Mouse (Mus musculus) hindbrain, embryonic 13.5 days (tissue): ENCODE measurements around the gene Sparc. TPM values are rescaled to one million over a fixed set of nuclear protein-coding genes. Genes with fewer than 3 reads are reported as not detected.
A peak's percentile ranks its signal among the peaks of the same experiment; 100 is the strongest.
"Not testable (repeated sequence)": the region's sequence is repeated elsewhere in the genome, so short reads cannot be mapped to it uniquely, and the experiment has no call there.

Experiments
- ATAC-seq: fragments of 200-750 bp; cut with Nextera tagmentation; 2 replicates; pipeline ENCODE4 v1.8.0; 2017; ENCODE audit warnings: moderate TSS enrichment; ENCODE audit not compliant: low FRiP score
- H3K27ac ChIP-seq: fragments of 300-500 bp; sonication (generic); 2 replicates; pipeline ENCODE4 v1.5.1; 2015; ENCODE audit warnings: inconsistent platforms, mild to moderate bottlenecking, moderate library complexity
- H3K27me3 ChIP-seq: fragments of 300-500 bp; sonication (generic); 2 replicates; pipeline ENCODE4 v1.6.1; 2015; ENCODE audit warnings: mild to moderate bottlenecking, inconsistent platforms
- H3K36me3 ChIP-seq: fragments of 300-500 bp; sonication (generic); 2 replicates; pipeline ENCODE4 v1.6.1; 2015; ENCODE audit warnings: mild to moderate bottlenecking, inconsistent platforms
- H3K4me1 ChIP-seq: fragments of 300-500 bp; sonication (generic); replicated peaks from 2 replicates; pipeline ENCODE4 v1.6.1; 2015; ENCODE audit warnings: inconsistent platforms
- H3K4me2 ChIP-seq: fragments of 300-500 bp; sonication (generic); 2 replicates; pipeline ENCODE4 v1.6.1; 2015; ENCODE audit warnings: inconsistent platforms, mild to moderate bottlenecking, moderate library complexity
- H3K4me3 ChIP-seq: fragments of 300-500 bp; sonication (generic); 2 replicates; pipeline ENCODE4 v1.5.1; 2015; ENCODE audit warnings: mild to moderate bottlenecking, inconsistent platforms
- H3K9ac ChIP-seq: fragments of 300-500 bp; sonication (generic); 2 replicates; pipeline ENCODE4 v1.6.1; 2015; ENCODE audit warnings: mild to moderate bottlenecking, inconsistent platforms
- H3K9me3 ChIP-seq: fragments of 300-500 bp; sonication (generic); 2 replicates; pipeline ENCODE4 v1.6.1; 2016; ENCODE audit warnings: inconsistent platforms
- WGBS: fragments of 180-500 bp; shearing (Covaris S2); methylation state at CpG from one replicate; pipeline ENCODE4 v1.1.7; 2015; 5-methylcytosine and 5-hydroxymethylcytosine counted together
- polyA plus RNA-seq: library from polyadenylated mRNA; unstranded; fragments of >200 nt; fragmentation: Nextera tagmentation; extraction: Ambion mirVana; gene quantifications from 2 replicates; pipeline ENCODE4 v1.2.1, GENCODE M21; 2015

Sparc gene
- polyA plus RNA-seq, 1 experiment from 2014 or later: 581 TPM

GRCm38 (mm10) chr11:55429973-55430372 is 7.0 kb upstream of the Sparc start:
- no peak overlapping the region for H3K27ac ChIP-seq
- no peaks in the 10 kb centered on the region for H3K27me3 ChIP-seq
- H3K9me3 ChIP-seq: no peaks in the 10 kb centered on the region
- ATAC-seq: no peak
- no peak overlapping the region for H3K4me2 ChIP-seq
- WGBS: 87% methylated on average over 2 of the region's 2 CpGs
- no peaks in the 10 kb centered on the region for H3K36me3 ChIP-seq
- no peak overlapping the region for H3K9ac ChIP-seq
- H3K4me3 ChIP-seq: no peak overlapping the region
- H3K4me1 ChIP-seq: peaks cover 14% of the 10 kb centered on the region

GRCm38 (mm10) chr11:55428186-55429012 is 5.4 kb upstream of the Sparc start:
- Histone ChIP-seq H3K9ac (no peak overlapping the region), H3K4me1 (peaks cover 29% of the 10 kb centered on the region), H3K27me3 (no peaks in the 10 kb centered on the region), H3K4me3 (no peak overlapping the region), H3K27ac (peak overlapping the region; percentile 63), H3K36me3 (no peaks in the 10 kb centered on the region), H3K4me2 (0 out of 2 replicates have a peak overlapping the region, but pooled peaks have one; percentile 15), H3K9me3 (no peaks in the 10 kb centered on the region)
- ATAC-seq: peak; percentile 66
- 28% methylated on average over 16 of the region's 16 CpGs for whole genome bisulfite sequencing

GRCm38 (mm10) chr11:55424746-55425360 is 1.9 kb upstream of the Sparc start:
- H3K4me2 ChIP-seq: no peak overlapping the region
- ATAC-seq: no peak
- 0 out of 2 replicates have a peak overlapping the region, but pooled peaks have one; percentile 40 for H3K27ac ChIP-seq
- H3K9me3 ChIP-seq: no peaks in the 10 kb centered on the region
- 80% methylated on average over 8 of the region's 8 CpGs for WGBS
- H3K9ac ChIP-seq: no peak overlapping the region
- H3K27me3 ChIP-seq: no peaks in the 10 kb centered on the region
- H3K36me3 ChIP-seq: no peaks in the 10 kb centered on the region
- H3K4me3 ChIP-seq: no peak overlapping the region
- H3K4me1 ChIP-seq: peaks cover 42% of the 10 kb centered on the region

DNA sequence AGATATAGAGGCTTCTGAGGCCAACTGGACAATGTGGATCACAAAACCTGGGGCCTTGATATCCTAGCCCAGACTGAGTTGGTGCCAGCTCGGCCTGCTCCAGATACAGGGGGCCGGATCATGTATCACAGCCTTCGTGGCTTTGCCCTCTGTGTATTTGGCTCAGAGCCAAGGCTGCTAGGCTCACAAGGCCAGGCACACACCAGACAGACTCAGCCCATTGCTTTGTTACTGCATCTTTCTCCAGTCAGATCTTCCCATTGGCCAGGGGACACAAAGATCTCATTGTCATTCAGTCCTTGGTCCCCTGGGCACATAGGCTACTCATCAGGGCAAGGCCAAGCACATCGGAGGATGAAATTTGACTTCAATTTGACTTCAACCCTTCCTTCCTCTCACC is 773 bp upstream of the Sparc start:
- H3K4me1 ChIP-seq: peaks cover 53% of the 10 kb centered on the region
- H3K27ac ChIP-seq: peak overlapping the region; percentile 79
- H3K4me2 ChIP-seq: no peak overlapping the region
- no peaks in the 10 kb centered on the region for H3K36me3 ChIP-seq
- H3K4me3 ChIP-seq: no peak overlapping the region
- H3K27me3 ChIP-seq: no peaks in the 10 kb centered on the region
- WGBS: 8% methylated on average over 4 of the region's 4 CpGs
- H3K9ac ChIP-seq: no peak overlapping the region
- H3K9me3 ChIP-seq: no peaks in the 10 kb centered on the region
- ATAC-seq: peak; percentile 77

GRCm38 (mm10) chr11:55419678-55420307 is 3.2 kb downstream of the Sparc start:
- Histone ChIP-seq H3K4me3 (peak overlapping the region; percentile 39), H3K27ac (peak overlapping the region; percentile 83), H3K9me3 (no peaks in the 10 kb centered on the region), H3K9ac (peak overlapping the region; percentile 71), H3K36me3 (no peaks in the 10 kb centered on the region), H3K4me1 (peaks cover 51% of the 10 kb centered on the region), H3K4me2 (peak overlapping the region; percentile 53), H3K27me3 (no peaks in the 10 kb centered on the region)
- peak; percentile 77 for ATAC-seq
- 3% methylated on average over 9 of the region's 9 CpGs for WGBS

DNA sequence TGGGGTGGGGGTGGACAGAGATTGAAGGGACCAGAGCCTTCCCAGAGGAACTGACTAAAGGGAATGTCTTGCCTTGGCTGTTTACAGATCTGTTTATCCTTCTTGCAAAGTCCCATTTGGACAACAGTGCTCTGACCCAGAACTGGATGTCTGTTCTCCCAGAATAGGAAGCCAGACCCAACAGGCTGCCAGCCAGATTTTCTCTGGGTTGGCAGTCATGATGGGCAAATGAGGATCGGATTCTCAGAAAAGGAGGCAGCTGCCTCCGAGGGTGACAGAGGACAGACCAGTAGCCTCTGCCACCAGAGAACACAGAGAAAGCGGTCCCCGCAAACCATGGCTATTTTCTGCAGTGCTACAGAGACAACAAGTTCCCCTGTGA is 3.7 kb downstream of the Sparc start:
- WGBS: 4% methylated on average over 4 of the region's 4 CpGs
- Histone ChIP-seq H3K27ac (peak overlapping the region; percentile 83), H3K9me3 (no peaks in the 10 kb centered on the region), H3K4me2 (peak overlapping the region; percentile 53), H3K36me3 (no peaks in the 10 kb centered on the region), H3K27me3 (no peaks in the 10 kb centered on the region), H3K4me1 (peaks cover 46% of the 10 kb centered on the region), H3K9ac (peak overlapping the region; percentile 71), H3K4me3 (peak overlapping the region; percentile 39)
- ATAC-seq: 0 out of 2 replicates have a peak, but pooled peaks have one; percentile 14

- Histone ChIP-seq H3K27ac (peak overlapping the region; percentile 83), H3K9ac (peak overlapping the region; percentile 71), H3K27me3 (no peaks in the 10 kb centered on the region), H3K4me2 (peak overlapping the region; percentile 53), H3K36me3 (no peaks in the 10 kb centered on the region), H3K4me3 (peak overlapping the region; percentile 39), H3K9me3 (no peaks in the 10 kb centered on the region), H3K4me1 (peaks cover 40% of the 10 kb centered on the region)
- no peak for ATAC-seq
- WGBS: 19% methylated on average over 3 of the region's 3 CpGs
Observed at GRCm38 (mm10) chr11:55418704-55419061, 4.3 kb downstream of the Sparc start.

GRCm38 (mm10) chr11:55417898-55418703 is 4.9 kb downstream of the Sparc start:
- H3K36me3 ChIP-seq: no peaks in the 10 kb centered on the region
- H3K9ac ChIP-seq: peak overlapping the region; percentile 71
- H3K27ac ChIP-seq: peak overlapping the region; percentile 83
- no peaks in the 10 kb centered on the region for H3K27me3 ChIP-seq
- H3K4me1 ChIP-seq: peaks cover 36% of the 10 kb centered on the region
- H3K4me2 ChIP-seq: peak overlapping the region; percentile 53
- peak overlapping the region; percentile 39 for H3K4me3 ChIP-seq
- WGBS: 2% methylated on average over 23 of the region's 24 CpGs
- ATAC-seq: peak; percentile 73
- H3K9me3 ChIP-seq: no peaks in the 10 kb centered on the region

DNA sequence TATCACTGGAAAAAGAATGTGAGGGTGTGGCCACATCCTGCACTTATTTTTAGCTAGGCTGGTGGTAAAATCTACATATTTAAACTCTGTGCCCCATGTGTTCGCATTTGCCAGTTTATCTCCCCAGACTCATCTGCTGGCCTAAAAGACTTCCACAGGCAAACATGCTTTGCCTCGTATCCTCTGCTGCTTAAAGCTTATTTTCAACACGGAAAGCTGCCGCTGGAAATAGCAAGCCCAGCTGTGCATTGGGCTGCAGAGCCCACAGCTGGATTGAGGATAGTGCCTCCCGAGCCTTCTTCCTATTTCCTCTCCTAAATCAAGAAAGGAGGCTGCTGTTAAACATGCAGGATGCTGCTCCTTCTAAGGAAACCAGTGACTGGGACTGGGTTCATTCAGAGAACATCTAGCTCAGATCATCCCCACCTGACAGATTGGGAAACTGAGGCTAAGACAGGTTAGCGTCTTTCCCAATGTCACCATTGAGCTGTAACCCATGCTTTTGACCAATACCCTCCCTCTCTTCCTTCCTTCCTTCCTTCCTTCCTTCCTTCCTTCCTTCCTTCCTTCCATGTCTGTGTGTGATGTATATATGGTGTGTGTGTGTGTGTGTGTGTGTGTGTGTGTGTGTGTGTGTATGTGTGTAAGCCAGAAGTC is 6.2 kb downstream of the Sparc start:
- no peak for ATAC-seq
- Histone ChIP-seq H3K9me3 (no peaks in the 10 kb centered on the region), H3K9ac (no peak overlapping the region), H3K4me1 (peaks cover 31% of the 10 kb centered on the region), H3K36me3 (no peaks in the 10 kb centered on the region), H3K4me2 (peak overlapping the region; percentile 53), H3K27ac (no peak overlapping the region), H3K27me3 (no peaks in the 10 kb centered on the region), H3K4me3 (no peak overlapping the region)
- WGBS: 74% methylated on average over 6 of the region's 6 CpGs

GRCm38 (mm10) chr11:55415731-55416130 is 7.3 kb downstream of the Sparc start:
- not testable (repeated sequence) for H3K27ac ChIP-seq, H3K9me3 ChIP-seq, H3K9ac ChIP-seq, H3K4me3 ChIP-seq, H3K27me3 ChIP-seq, H3K4me2 ChIP-seq, H3K36me3 ChIP-seq, ATAC-seq
- 92% methylated on average over 6 of the region's 6 CpGs for WGBS
- H3K4me1 ChIP-seq: peaks cover 31% of the 10 kb centered on the region

DNA sequence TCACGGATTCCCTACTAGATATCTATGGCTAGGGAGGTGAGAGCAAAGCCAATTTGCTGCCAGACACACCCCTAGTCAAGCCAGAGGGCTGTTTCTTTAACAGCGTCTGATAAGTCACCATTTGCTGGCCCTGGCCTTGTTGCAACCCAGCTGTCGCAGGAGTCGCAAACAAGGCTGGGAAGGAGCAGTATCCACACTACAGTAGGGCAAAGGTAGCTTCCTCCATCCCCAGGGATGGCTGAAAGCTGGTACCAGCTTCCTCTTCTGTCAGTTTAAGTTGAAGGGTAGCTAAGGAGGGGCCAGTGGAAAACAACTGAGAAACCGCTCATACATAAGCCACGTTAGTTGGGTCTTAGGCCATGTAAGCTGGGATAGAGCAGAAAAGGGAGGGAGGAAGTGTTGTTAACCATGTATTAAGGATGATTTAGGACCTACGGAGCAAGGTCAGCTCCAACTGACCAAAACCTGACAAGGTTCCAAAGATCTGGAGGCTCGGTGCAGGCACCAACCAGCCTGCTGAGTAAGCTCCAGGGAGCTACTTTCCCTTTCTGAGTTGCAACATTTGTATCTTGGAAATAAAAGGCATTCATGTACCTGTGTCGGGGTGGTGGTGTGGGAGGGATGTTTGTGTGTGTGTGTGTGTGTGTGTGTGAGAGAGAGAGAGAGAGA is 7.8 kb downstream of the Sparc start:
- H3K4me2 ChIP-seq: no peak overlapping the region
- 74% methylated on average over 9 of the region's 9 CpGs for WGBS

More for the DNA sequence above, 7.8 kb downstream of the Sparc start:
- Histone ChIP-seq H3K4me3 (no peak overlapping the region), H3K27ac (no peak overlapping the region), H3K9me3 (no peaks in the 10 kb centered on the region), H3K36me3 (no peaks in the 10 kb centered on the region), H3K9ac (no peak overlapping the region), H3K27me3 (no peaks in the 10 kb centered on the region), H3K4me1 (peaks cover 28% of the 10 kb centered on the region)
- ATAC-seq: no peak
